Mouse (Mus musculus): ENCODE results near the gene Tmem259. TPM values are rescaled to one million over a fixed set of nuclear protein-coding genes. Genes with fewer than 3 reads are reported as not detected.

Tmem259 gene
- polyA plus RNA-seq, 1 experiment from 2014 or later = 16.1 TPM

- Histone ChIP-seq H3K4me3 (ENCODE audit: low read depth, low read length) (peak overlapping the region; percentile 82), H3K9me3 (ENCODE audit: control insufficient read depth, low read length) (no peaks in the 10 kb centered on the region), H3K4me1 (replicated peaks; ENCODE audit: control insufficient read depth, insufficient read depth, low read length) (peaks cover 27% of the 10 kb centered on the region), H3K27me3 (ENCODE audit: control insufficient read depth, insufficient read depth, low read length) (peaks cover 5% of the 10 kb centered on the region), H3K27ac (ENCODE audit: low read depth, low read length) (peak overlapping the region; percentile 89), H3K9ac (ENCODE audit: low read depth, low read length) (peak overlapping the region; percentile 83), H3K4me2 (replicated peaks; ENCODE audit: low read depth, low read length) (peak overlapping the region; percentile 94), H3K36me3 (ENCODE audit: control insufficient read depth, insufficient read depth, low read length) (peaks cover 4% of the 10 kb centered on the region; the same call in 1 of the 2 replicates)
- 20% methylated on average over 6 of the region's 9 CpGs for WGBS
- ATAC-seq (ENCODE audit: low FRiP score) (no peak), DNase-seq (ENCODE audit: low spot score) (peak; percentile 48)
Measured at GRCm38 (mm10) chr10:79928907-79929701, 55.0 kb downstream of the Tmem259 start.

- H3K4me2 ChIP-seq (replicated peaks; ENCODE audit: low read depth, low read length) = peak overlapping the region; percentile 94
- H3K4me3 ChIP-seq (ENCODE audit: low read depth, low read length) = peak overlapping the region; percentile 82
- H3K36me3 ChIP-seq (ENCODE audit: control insufficient read depth, insufficient read depth, low read length) = peaks cover under 1% of the 10 kb centered on the region; the same call in 1 of the 2 replicates
- no peaks in the 10 kb centered on the region for H3K9me3 ChIP-seq (ENCODE audit: control insufficient read depth, low read length)
- DNase-seq (ENCODE audit: low spot score) (no peak), ATAC-seq (ENCODE audit: low FRiP score) (no peak)
- peaks cover 12% of the 10 kb centered on the region for H3K27me3 ChIP-seq (ENCODE audit: control insufficient read depth, insufficient read depth, low read length)
- peak overlapping the region; percentile 89 for H3K27ac ChIP-seq (ENCODE audit: low read depth, low read length)
- WGBS = under 1% methylated on average over 21 of the region's 29 CpGs
- H3K9ac ChIP-seq (ENCODE audit: low read depth, low read length) = peak overlapping the region; percentile 83
- peaks cover 25% of the 10 kb centered on the region for H3K4me1 ChIP-seq (replicated peaks; ENCODE audit: control insufficient read depth, insufficient read depth, low read length)
Measured at GRCm38 (mm10) chr10:79928030-79928694, 56.0 kb downstream of the Tmem259 start.

- ATAC-seq (ENCODE audit: low FRiP score) = peak; percentile 63
- no peaks in the 10 kb centered on the region for H3K36me3 ChIP-seq (ENCODE audit: control insufficient read depth, insufficient read depth, low read length)
- H3K27me3 ChIP-seq (ENCODE audit: control insufficient read depth, insufficient read depth, low read length) = peaks cover 18% of the 10 kb centered on the region
- WGBS = under 1% methylated on average over 54 of the region's 54 CpGs
- H3K4me1 ChIP-seq (replicated peaks; ENCODE audit: control insufficient read depth, insufficient read depth, low read length) = peaks cover 22% of the 10 kb centered on the region
- H3K4me3 ChIP-seq (ENCODE audit: low read depth, low read length) = peak overlapping the region; percentile 82
- H3K4me2 ChIP-seq (replicated peaks; ENCODE audit: low read depth, low read length) = peak overlapping the region; percentile 94
- peak overlapping the region; percentile 83 for H3K9ac ChIP-seq (ENCODE audit: low read depth, low read length)
- peak; percentile 77 for DNase-seq (ENCODE audit: low spot score)
- no peaks in the 10 kb centered on the region for H3K9me3 ChIP-seq (ENCODE audit: control insufficient read depth, low read length)
- peak overlapping the region; percentile 89 for H3K27ac ChIP-seq (ENCODE audit: low read depth, low read length)
Measured at GRCm38 (mm10) chr10:79927324-79928029, 56.7 kb downstream of the Tmem259 start.

- WGBS = under 1% methylated on average over 63 of the region's 63 CpGs
- Histone ChIP-seq H3K4me2 (replicated peaks; ENCODE audit: low read depth, low read length) (peak within 1 kb of the TSS; percentile 94), H3K4me1 (replicated peaks; ENCODE audit: control insufficient read depth, insufficient read depth, low read length) (peaks cover 18% of the 10 kb centered on the region), H3K4me3 (ENCODE audit: low read depth, low read length) (peak within 1 kb of the TSS; percentile 82), H3K27ac (ENCODE audit: low read depth, low read length) (peak within 1 kb of the TSS; percentile 89), H3K9ac (ENCODE audit: low read depth, low read length) (peak within 1 kb of the TSS; percentile 83), H3K9me3 (ENCODE audit: control insufficient read depth, low read length) (no peaks in the 10 kb centered on the region), H3K27me3 (ENCODE audit: control insufficient read depth, insufficient read depth, low read length) (peaks cover 26% of the 10 kb centered on the region), H3K36me3 (ENCODE audit: control insufficient read depth, insufficient read depth, low read length) (no peaks in the 10 kb centered on the region)
- DNase-seq (ENCODE audit: low spot score) (peak; percentile 95), ATAC-seq (ENCODE audit: low FRiP score) (peak; percentile 77)
Measured at GRCm38 (mm10) chr10:79926491-79927323, 57.4 kb downstream of the Tmem259 start, which contains the start of gene Arid3a. TSS of gene Arid3a (plus strand) at chr10:79927043.

- 13% methylated on average over 15 of the region's 15 CpGs for WGBS
- Histone ChIP-seq H3K27me3 (ENCODE audit: control insufficient read depth, insufficient read depth, low read length) (peaks cover 34% of the 10 kb centered on the region), H3K4me1 (replicated peaks; ENCODE audit: control insufficient read depth, insufficient read depth, low read length) (peaks cover 24% of the 10 kb centered on the region), H3K27ac (ENCODE audit: low read depth, low read length) (peak overlapping the region; percentile 55; the same call in 1 of the 2 replicates), H3K4me2 (replicated peaks; ENCODE audit: low read depth, low read length) (peak overlapping the region; percentile 94), H3K9ac (ENCODE audit: low read depth, low read length) (peak overlapping the region; percentile 59), H3K4me3 (ENCODE audit: low read depth, low read length) (peak overlapping the region; percentile 82), H3K9me3 (ENCODE audit: control insufficient read depth, low read length) (no peaks in the 10 kb centered on the region), H3K36me3 (ENCODE audit: control insufficient read depth, insufficient read depth, low read length) (no peaks in the 10 kb centered on the region)
- ATAC-seq (ENCODE audit: low FRiP score) (no peak; the same call in 1 of the 2 replicates), DNase-seq (ENCODE audit: low spot score) (peak; percentile 24)
Measured at GRCm38 (mm10) chr10:79925785-79926490, 58.2 kb downstream of the Tmem259 start.

GRCm38 (mm10) chr10:79924998-79925784 is 58.9 kb downstream of the Tmem259 start:
- H3K4me1 ChIP-seq (replicated peaks; ENCODE audit: control insufficient read depth, insufficient read depth, low read length) = peaks cover 22% of the 10 kb centered on the region
- H3K4me3 ChIP-seq (ENCODE audit: low read depth, low read length) = no peak overlapping the region
- no peaks in the 10 kb centered on the region for H3K9me3 ChIP-seq (ENCODE audit: control insufficient read depth, low read length)
- no peak overlapping the region for H3K9ac ChIP-seq (ENCODE audit: low read depth, low read length)
- no peaks in the 10 kb centered on the region for H3K36me3 ChIP-seq (ENCODE audit: control insufficient read depth, insufficient read depth, low read length)
- H3K27me3 ChIP-seq (ENCODE audit: control insufficient read depth, insufficient read depth, low read length) = peaks cover 41% of the 10 kb centered on the region
- ATAC-seq (ENCODE audit: low FRiP score) = no peak
- H3K4me2 ChIP-seq (replicated peaks; ENCODE audit: low read depth, low read length) = no peak overlapping the region
- DNase-seq (ENCODE audit: low spot score) = peak; percentile 93
- 13% methylated on average over 29 of the region's 29 CpGs for WGBS
- H3K27ac ChIP-seq (ENCODE audit: low read depth, low read length) = no peak overlapping the region
